Mouse (Mus musculus) myocyte (in vitro differentiated cells): Measurements from ENCODE around the gene Olfr1357.

Experiments used
- CEBPB ChIP-seq: IDR thresholded peaks from 2 replicates; pipeline ENCODE4 v1.6.1; 2011; ENCODE audit warnings: mild to moderate bottlenecking, moderate library complexity; ENCODE audit not compliant: poor library complexity, insufficient read depth, severe bottlenecking
- E2F4 ChIP-seq: IDR thresholded peaks from one replicate; pipeline ENCODE4 v1.6.1; 2011; ENCODE audit warnings: mild to moderate bottlenecking, control low read depth, moderate library complexity; ENCODE audit not compliant: insufficient read depth
- MAX ChIP-seq: IDR thresholded peaks from one replicate; pipeline ENCODE4 v1.6.1; 2011; ENCODE audit warnings: low read depth, mild to moderate bottlenecking, control low read depth
- MYOD1 ChIP-seq, 3 experiments: IDR thresholded peaks; one replicate each; pipeline ENCODE4 v1.6.1; 2011; ENCODE audit warnings: control low read depth in 2 of 3, low read depth in 2 of 3, mild to moderate bottlenecking in 2 of 3, moderate library complexity in 1 of 3; ENCODE audit not compliant: insufficient read length in 2 of 3, control insufficient read depth in 1 of 3
- MYOG ChIP-seq, 3 experiments: IDR thresholded peaks; one replicate each; pipeline ENCODE4 v1.6.1; 2011; ENCODE audit warnings: control low read depth in 2 of 3, low read depth in 2 of 3, mild to moderate bottlenecking in 2 of 3; ENCODE audit not compliant: insufficient read length in 2 of 3, control insufficient read depth in 1 of 3, insufficient read depth in 1 of 3
- POLR2A ChIP-seq: IDR thresholded peaks from one replicate; pipeline ENCODE4 v1.6.1; 2011; ENCODE audit warnings: low read depth, mild to moderate bottlenecking, control low read depth, moderate library complexity; ENCODE audit not compliant: insufficient read length
- POLR2AphosphoS2 ChIP-seq: IDR thresholded peaks from one replicate; pipeline ENCODE4 v1.6.1; 2011; ENCODE audit warnings: low read depth, control low read depth; ENCODE audit not compliant: insufficient read length
- REST ChIP-seq: IDR thresholded peaks from one replicate; pipeline ENCODE4 v1.6.1; 2011; ENCODE audit warnings: mild to moderate bottlenecking, control low read depth, moderate library complexity; ENCODE audit not compliant: insufficient read depth, insufficient read length
- SRF ChIP-seq: IDR thresholded peaks from one replicate; pipeline ENCODE4 v1.6.1; 2011; ENCODE audit warnings: low read depth; ENCODE audit not compliant: control insufficient read depth, insufficient read length
- TCF12 ChIP-seq: IDR thresholded peaks from one replicate; pipeline ENCODE4 v1.6.1; 2011; ENCODE audit warnings: mild to moderate bottlenecking, control low read depth; ENCODE audit not compliant: poor library complexity, insufficient read depth, severe bottlenecking
- USF1 ChIP-seq: IDR thresholded peaks from one replicate; pipeline ENCODE4 v1.6.1; 2011; ENCODE audit warnings: low read depth, mild to moderate bottlenecking, control low read depth, moderate library complexity

GRCm38 (mm10) chr10:78584996-78585395, 32.9 kb downstream of the Olfr1357 start:
- TF ChIP-seq POLR2A (no peak), TCF12 (no peak), USF1 (no peak), MAX (no peak), MYOG (IDR thresholded peaks at IDR 0.05; ENCODE audit: control insufficient read depth in 1 of 3, insufficient read depth in 1 of 3, insufficient read length in 2 of 3, low read depth in 2 of 3) (no peak), MYOD1 (IDR thresholded peaks at IDR 0.05; ENCODE audit: control insufficient read depth in 1 of 3, insufficient read length in 2 of 3, low read depth in 2 of 3) (no peak), REST (no peak), E2F4 (no peak), POLR2AphosphoS2 (no peak), CEBPB (no peak), SRF (no peak)
